Mouse (Mus musculus): ENCODE data around the gene Vwa8.

GRCm38 (mm10) chr14:79153896-79154295 is 305.0 kb downstream of the Vwa8 start:
- TF ChIP-seq POLR2A (IDR thresholded peaks at IDR 0.05; ENCODE audit: low read depth, low read length) (no peak), CTCF (IDR thresholded peaks at IDR 0.05; ENCODE audit: extremely low read depth, insufficient read length, insufficient replicate concordance, low read depth, low read length) (no peak)

Data from small intestine, adult 2 months (tissue).